ENCODE assay signal across 13 mouse cellular contexts in the genomic region with DNA sequence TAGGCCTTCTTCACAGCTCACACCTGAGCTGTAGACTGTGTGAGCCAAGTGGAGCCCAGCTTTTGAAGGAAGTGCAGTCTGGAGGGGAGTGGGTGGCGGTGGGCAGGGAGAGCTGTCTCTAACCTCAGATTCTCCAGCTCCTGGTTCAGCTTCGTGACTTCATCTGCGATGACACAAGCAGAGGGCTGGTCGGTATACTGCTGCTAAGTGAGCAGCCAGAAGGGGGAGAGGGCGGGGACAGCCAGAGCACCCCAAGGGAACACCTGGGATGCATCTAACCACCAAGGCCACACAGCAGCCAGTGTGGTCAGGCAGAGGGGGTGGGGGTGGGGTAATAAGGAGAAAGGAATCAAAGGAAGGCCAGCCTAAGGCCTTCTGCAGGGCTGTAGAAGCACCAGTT. TPM values are rescaled to one million over a fixed set of nuclear protein-coding genes. Genes with fewer than 3 reads are reported as not detected.
DNase-seq lines count a peak whose midpoint lies in the region; ATAC-seq lines count a peak whose summit lies in the region.
"Had no signal": no experiment of that assay in that cellular context is flagged by ENCODE, and none has a peak within 500 bp of the region (broad histone marks: within the 10 kb centered on the region; RNA-seq: fewer than 3 reads in every experiment).

No protein-coding gene starts in this region.

- no peak overlapping the region for H3K9ac ChIP-seq in heart, embryonic 16.5 days (ENCODE audit: low read length)
- peak overlapping the region; percentile 8; the same call in 1 of the 2 replicates for H3K9ac ChIP-seq in liver, embryonic 13.5 days
- H3K9ac ChIP-seq: embryonic facial prominence, embryonic 13.5 days had no signal

- 0 out of 2 replicates have a peak, but pooled peaks have one; percentile 23 for ATAC-seq in heart, embryonic 16.5 days (replicated peaks; ENCODE audit: extremely low read depth, insufficient read depth, low FRiP score)
- ATAC-seq in liver, embryonic 13.5 days (ENCODE audit: low read depth) = no peak

- no peaks in the 10 kb centered on the region for H3K36me3 ChIP-seq in heart, embryonic 16.5 days (ENCODE audit: control insufficient read depth, insufficient read depth)
- H3K36me3 ChIP-seq in liver, embryonic 13.5 days = no peaks in the 10 kb centered on the region
- H3K36me3 ChIP-seq: embryonic facial prominence, embryonic 13.5 days had no signal

- no peaks in the 10 kb centered on the region for H3K27me3 ChIP-seq in heart, embryonic 16.5 days (ENCODE audit: control insufficient read depth, insufficient read depth, low read length)
- no peaks in the 10 kb centered on the region for H3K27me3 ChIP-seq in liver, embryonic 13.5 days

- no peak overlapping the region for H3K27ac ChIP-seq in heart, embryonic 16.5 days (ENCODE audit: low read length)
- no peak overlapping the region for H3K27ac ChIP-seq in liver, embryonic 13.5 days
- H3K27ac ChIP-seq: embryonic facial prominence, embryonic 13.5 days had no signal

- no peak for DNase-seq in heart, adult 8-10 months (ENCODE audit: low spot score)
- DNase-seq in ovary, adult 18-20 months (ENCODE audit: low spot score) = peak; percentile 49
- DNase-seq in ovary, postnatal 10 days (ENCODE audit: low spot score) = no peak
- no peak for DNase-seq in liver, embryonic 13.5 days
- DNase-seq in thymus, postnatal 4 days = peak; percentile 70
- no peak for DNase-seq in left cerebral cortex, adult 9 months (ENCODE audit: low spot score in 2 of 2)
- DNase-seq in layer of hippocampus, postnatal 25 days (ENCODE audit: extremely low spot score in 1 of 2, low spot score in 1 of 2) = no peak
- DNase-seq: gastrocnemius, postnatal 14 days; lung, postnatal 4 days had no signal

- H3K4me3 ChIP-seq in heart, embryonic 16.5 days (ENCODE audit: low read length) = peak overlapping the region; percentile 64; the same call in 1 of the 2 replicates
- H3K4me3 ChIP-seq in liver, embryonic 13.5 days (replicated peaks) = no peak overlapping the region

- 0 out of 2 replicates have a peak, but pooled peaks cover 5% of the 10 kb centered on the region for H3K4me1 ChIP-seq in heart, embryonic 16.5 days (ENCODE audit: control insufficient read depth, insufficient read depth, low read length)
- peaks cover 36% of the 10 kb centered on the region for H3K4me1 ChIP-seq in liver, embryonic 13.5 days (replicated peaks)

- WGBS in heart, embryonic 16.5 days = 60% methylated on average over 5 of the region's 5 CpGs
- 57% methylated on average over 5 of the region's 5 CpGs for WGBS in liver, embryonic 13.5 days (ENCODE audit: insufficient replicate concordance)

- peak overlapping the region; percentile 73 for H3K4me2 ChIP-seq in heart, embryonic 16.5 days (ENCODE audit: low read depth, low read length)
- H3K4me2 ChIP-seq in liver, embryonic 13.5 days = peak overlapping the region; percentile 79

- H3K9me3 ChIP-seq in heart, embryonic 16.5 days (replicated peaks; ENCODE audit: control insufficient read depth, low read length) = no peaks in the 10 kb centered on the region
- H3K9me3 ChIP-seq in liver, embryonic 13.5 days (replicated peaks) = no peaks in the 10 kb centered on the region
- H3K9me3 ChIP-seq: embryonic facial prominence, embryonic 13.5 days had no signal

RNA-seq across cellular contexts. Expression of a gene that starts 1.6 kb away (rescaled TPM):
- polyA plus RNA-seq in heart, embryonic 16.5 days (2015; fragmentation: Nextera tagmentation; extraction: Ambion mirVana) = 36.6 and 46.5 TPM in 2 replicates
- total RNA-seq in heart, adult 8-10 months (2022) = 10 to 100 TPM; 13.5 to 18.7 (median 14.2) TPM
- 34.1 and 36.0 TPM in 2 replicates for polyA plus RNA-seq in liver, embryonic 13.5 days (2015; fragmentation: Nextera tagmentation; extraction: Ambion mirVana)
- total RNA-seq in layer of hippocampus, postnatal 25 days (2021) = 1 to 10 TPM; 3.0 to 4.1 TPM

RNA-seq across cellular contexts. Expression of a gene that starts 7.1 kb away (rescaled TPM):
- 60.3 and 65.8 TPM in 2 replicates for polyA plus RNA-seq in heart, embryonic 16.5 days (2015; fragmentation: Nextera tagmentation; extraction: Ambion mirVana)
- 10 to 100 TPM; 28.8 to 31.5 (median 29.1) TPM for total RNA-seq in heart, adult 8-10 months (2022)
- polyA plus RNA-seq in liver, embryonic 13.5 days (2015; fragmentation: Nextera tagmentation; extraction: Ambion mirVana) = 30.4 and 33.9 TPM in 2 replicates
- 10 to 100 TPM; 30.9 to 33.6 TPM for total RNA-seq in layer of hippocampus, postnatal 25 days (2021)

RNA-seq across cellular contexts. Expression of a gene that starts 10.2 kb away (rescaled TPM):
- 0.29 and 0.54 TPM in 2 replicates for polyA plus RNA-seq in heart, embryonic 16.5 days (2015; fragmentation: Nextera tagmentation; extraction: Ambion mirVana)
- total RNA-seq in heart, adult 8-10 months (2022) = not detected
- polyA plus RNA-seq in liver, embryonic 13.5 days (2015; fragmentation: Nextera tagmentation; extraction: Ambion mirVana) = 0.15 TPM in 2 replicates
- total RNA-seq in layer of hippocampus, postnatal 25 days (2021) = not detected
- total RNA-seq: layer of hippocampus, postnatal 14 days; neutrophil, adult 5-6 weeks had no signal

RNA-seq across cellular contexts. Expression of a gene that starts 23.0 kb away (rescaled TPM):
- polyA plus RNA-seq in heart, embryonic 16.5 days (2015; fragmentation: Nextera tagmentation; extraction: Ambion mirVana) = 0.99 and 1.4 TPM in 2 replicates
- total RNA-seq in heart, adult 8-10 months (2022) = under 1 TPM in 2 of 4 experiments, not detected in 2; 0.16 to 0.25 TPM
- 0.53 and 0.66 TPM in 2 replicates for polyA plus RNA-seq in liver, embryonic 13.5 days (2015; fragmentation: Nextera tagmentation; extraction: Ambion mirVana)
- not detected for total RNA-seq in layer of hippocampus, postnatal 25 days (2021)

RNA-seq across cellular contexts. Expression of a gene that starts 24.1 kb away (rescaled TPM):
- 86.4 and 106 TPM in 2 replicates for polyA plus RNA-seq in heart, embryonic 16.5 days (2015; fragmentation: Nextera tagmentation; extraction: Ambion mirVana)
- total RNA-seq in heart, adult 8-10 months (2022) = 10 to 100 TPM; 23.8 to 29.1 (median 27.0) TPM
- 24.3 and 28.4 TPM in 2 replicates for polyA plus RNA-seq in liver, embryonic 13.5 days (2015; fragmentation: Nextera tagmentation; extraction: Ambion mirVana)
- 1 to 10 TPM; 6.1 to 6.7 TPM for total RNA-seq in layer of hippocampus, postnatal 25 days (2021)
- total RNA-seq: neutrophil, adult 5-6 weeks had no signal

Comparison
In these comparisons a context has a peak if more than half of its experiments do, and no peak if none do; other contexts are left out.
1. DNase-seq: peak in ovary, adult 18-20 months (single experiment) and thymus, postnatal 4 days (single experiment); none in heart, adult 8-10 months (single experiment), ovary, postnatal 10 days (single experiment), liver, embryonic 13.5 days (single experiment), left cerebral cortex, adult 9 months (0 of 2) and layer of hippocampus, postnatal 25 days (0 of 2).